Mouse (Mus musculus) lung, adult 2 months (tissue): Measurements from ENCODE around the gene Col24a1.

Experiments
- CTCF ChIP-seq: fragments of 200-500 bp; IDR thresholded peaks from 2 replicates; pipeline ENCODE4 v1.5.1; 2011; ENCODE audit warnings: mild to moderate bottlenecking, low read length, control low read depth; ENCODE audit not compliant: insufficient read depth
- POLR2A ChIP-seq: fragments of 200-500 bp; IDR thresholded peaks from 2 replicates; pipeline ENCODE4 v1.6.1; 2011; ENCODE audit warnings: low read depth, mild to moderate bottlenecking, control low read depth, low read length, borderline replicate concordance; ENCODE audit errors: extremely low read depth

DNA sequence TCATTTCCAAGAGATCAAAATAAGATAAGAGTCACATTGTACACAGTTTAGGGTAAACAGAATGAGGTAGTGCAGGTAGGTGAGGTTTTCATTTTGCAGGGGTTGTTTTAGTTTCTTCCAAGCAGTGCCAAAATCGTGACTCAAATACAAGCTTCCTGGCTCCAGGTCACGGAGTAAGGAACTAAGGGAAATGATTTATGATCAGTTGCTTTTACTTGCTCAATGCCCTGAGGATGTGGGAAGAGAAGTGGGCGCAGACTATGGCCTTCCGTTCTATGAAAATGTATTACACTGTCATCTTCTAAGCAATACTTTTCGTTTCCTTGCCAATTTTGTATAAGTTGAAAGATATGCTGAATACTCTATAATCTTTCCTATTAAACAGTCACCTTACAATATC is 13.0 kb downstream of the Col24a1 start:
- TF ChIP-seq CTCF: no peak
- TF ChIP-seq POLR2A: no peak
